Mouse (Mus musculus) cortical plate, adult 2 months (tissue): ENCODE data around the gene Slc8a2.

Experiments used
- CTCF ChIP-seq: fragments of 200-500 bp; IDR thresholded peaks from 2 replicates; pipeline ENCODE4 v1.5.1; 2011; ENCODE audit warnings: mild to moderate bottlenecking, control low read depth, low read length; ENCODE audit not compliant: insufficient read depth; ENCODE audit errors: extremely low read depth
- POLR2A ChIP-seq: fragments of 200-500 bp; IDR thresholded peaks from 2 replicates; pipeline ENCODE4 v1.6.1; 2011; ENCODE audit warnings: mild to moderate bottlenecking, low read length, control low read depth; ENCODE audit not compliant: insufficient read depth; ENCODE audit errors: extremely low read depth

DNA sequence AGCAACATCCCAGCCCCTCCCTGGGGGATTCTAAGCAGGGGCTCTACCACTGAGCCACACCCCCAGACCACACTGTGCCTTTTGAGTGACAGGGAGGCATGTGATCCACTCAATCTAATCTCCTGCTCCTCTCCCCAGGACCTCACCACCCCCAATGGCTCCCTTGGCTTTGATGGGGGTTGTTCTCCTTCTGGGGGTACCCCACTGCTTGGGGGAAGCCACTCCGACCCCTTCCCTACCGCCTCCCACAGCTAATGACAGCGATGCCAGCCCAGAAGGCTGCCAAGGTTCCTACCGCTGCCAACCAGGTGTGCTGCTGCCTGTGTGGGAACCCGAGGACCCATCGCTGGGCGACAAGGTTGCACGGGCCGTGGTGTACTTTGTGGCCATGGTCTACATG is 4.1 kb downstream of the Slc8a2 start:
- TF ChIP-seq CTCF = no peak
- no peak for TF ChIP-seq POLR2A
